Mouse (Mus musculus): ENCODE results near the gene Acbd3.

Gene Acbd3

DNA sequence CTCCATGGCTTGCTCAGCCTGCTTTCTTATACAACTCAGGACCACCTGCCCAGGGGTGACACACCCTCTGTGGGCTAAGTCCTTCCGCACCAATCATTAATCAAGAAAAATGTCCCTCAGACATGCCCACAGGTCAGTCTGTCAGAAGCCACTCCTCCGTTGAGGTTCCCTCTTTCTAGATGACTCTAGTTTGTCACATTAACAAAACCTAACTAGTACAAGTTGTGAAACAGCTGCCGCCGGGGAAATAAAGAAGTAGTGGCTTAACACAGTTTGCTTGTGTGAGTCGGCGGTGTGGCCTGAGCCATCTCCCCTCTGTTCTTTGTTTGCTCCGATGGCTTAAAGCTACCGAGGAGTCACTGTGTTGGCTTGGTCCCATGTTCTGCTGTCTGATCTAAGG lies 36.8 kb downstream of the Acbd3 start:
- no peak for DNase-seq

DNA sequence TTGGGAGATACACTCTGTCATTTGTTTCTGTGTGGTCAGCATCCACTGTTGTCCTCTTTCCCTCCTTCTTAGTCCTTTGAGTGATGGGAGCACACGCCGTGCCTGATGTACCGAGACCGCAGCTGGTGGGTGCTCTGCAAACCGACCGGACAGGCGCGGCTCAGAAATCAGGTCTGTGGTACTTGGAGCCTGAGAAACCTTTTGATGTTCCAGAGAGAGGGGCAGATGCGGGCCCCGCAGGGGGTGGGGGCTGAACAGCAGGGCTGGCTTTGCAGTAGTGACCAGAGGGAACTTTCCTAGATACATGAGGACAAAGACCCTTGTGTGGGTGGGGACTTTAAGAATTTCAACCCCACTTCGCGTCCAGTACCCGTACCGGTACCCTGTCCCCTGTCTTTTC lies 37.5 kb downstream of the Acbd3 start:
- DNase-seq, result peak; percentile 56

DNA sequence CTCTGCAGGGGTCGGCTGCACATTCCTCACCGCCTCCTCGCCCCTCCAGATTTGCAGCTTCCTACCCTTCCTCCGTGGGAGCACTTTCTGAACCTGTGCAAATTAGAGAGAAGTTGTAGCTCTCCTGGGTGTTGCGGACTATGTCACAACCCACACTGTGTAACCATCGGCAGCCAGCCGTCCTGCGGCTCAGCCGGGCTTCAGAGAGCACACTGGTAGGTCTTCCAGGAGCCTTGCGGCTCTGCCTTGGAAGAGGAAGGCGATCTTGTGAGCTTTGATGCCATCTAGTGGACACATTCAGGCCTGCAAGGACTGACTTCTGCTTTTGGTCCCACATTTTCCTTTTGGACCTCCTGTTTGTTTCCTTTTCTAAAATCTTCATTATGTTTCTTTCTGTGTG lies 38.0 kb downstream of the Acbd3 start:
- peak; percentile 85 for DNase-seq

DNA sequence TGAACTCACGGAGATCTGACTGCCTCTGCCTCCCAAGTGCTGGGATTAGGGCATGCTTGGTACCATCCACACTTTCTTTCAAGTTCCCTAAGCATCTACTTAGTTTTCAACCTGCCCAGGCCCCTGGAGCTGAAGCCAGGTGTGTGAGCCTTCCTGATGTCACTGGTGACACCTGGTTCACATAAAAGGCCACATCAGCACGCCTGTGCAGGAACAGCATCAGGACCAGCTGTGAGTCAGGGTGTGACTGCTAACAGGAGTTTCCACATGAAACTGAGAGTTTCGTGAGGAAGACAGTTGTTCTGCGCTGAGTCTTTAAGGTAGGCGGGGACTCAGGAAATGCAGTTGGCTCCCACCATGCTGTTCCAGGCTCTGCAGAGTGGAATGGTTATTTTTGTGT lies 39.5 kb downstream of the Acbd3 start:
- no peak for DNase-seq

DNA sequence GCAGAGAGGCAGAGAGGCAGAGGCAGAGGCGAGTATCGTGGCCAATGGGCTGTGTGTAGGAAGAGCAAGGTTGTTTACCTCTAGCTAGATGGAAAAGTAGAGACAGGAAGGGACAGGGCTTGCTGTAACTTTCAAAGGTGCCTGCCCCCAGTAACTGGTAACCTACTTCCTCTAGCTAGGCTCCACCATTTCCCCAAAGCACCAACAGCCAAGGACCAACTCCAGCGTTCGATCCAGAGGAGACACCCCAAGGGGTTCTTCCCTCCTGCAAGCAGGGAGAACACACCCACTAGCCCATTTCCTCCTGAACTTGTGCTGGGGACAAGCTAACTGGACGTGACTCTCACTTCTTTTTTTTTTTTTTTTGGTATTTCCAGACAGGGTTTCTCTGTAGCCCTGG lies 40.7 kb downstream of the Acbd3 start:
- no peak for DNase-seq

DNA sequence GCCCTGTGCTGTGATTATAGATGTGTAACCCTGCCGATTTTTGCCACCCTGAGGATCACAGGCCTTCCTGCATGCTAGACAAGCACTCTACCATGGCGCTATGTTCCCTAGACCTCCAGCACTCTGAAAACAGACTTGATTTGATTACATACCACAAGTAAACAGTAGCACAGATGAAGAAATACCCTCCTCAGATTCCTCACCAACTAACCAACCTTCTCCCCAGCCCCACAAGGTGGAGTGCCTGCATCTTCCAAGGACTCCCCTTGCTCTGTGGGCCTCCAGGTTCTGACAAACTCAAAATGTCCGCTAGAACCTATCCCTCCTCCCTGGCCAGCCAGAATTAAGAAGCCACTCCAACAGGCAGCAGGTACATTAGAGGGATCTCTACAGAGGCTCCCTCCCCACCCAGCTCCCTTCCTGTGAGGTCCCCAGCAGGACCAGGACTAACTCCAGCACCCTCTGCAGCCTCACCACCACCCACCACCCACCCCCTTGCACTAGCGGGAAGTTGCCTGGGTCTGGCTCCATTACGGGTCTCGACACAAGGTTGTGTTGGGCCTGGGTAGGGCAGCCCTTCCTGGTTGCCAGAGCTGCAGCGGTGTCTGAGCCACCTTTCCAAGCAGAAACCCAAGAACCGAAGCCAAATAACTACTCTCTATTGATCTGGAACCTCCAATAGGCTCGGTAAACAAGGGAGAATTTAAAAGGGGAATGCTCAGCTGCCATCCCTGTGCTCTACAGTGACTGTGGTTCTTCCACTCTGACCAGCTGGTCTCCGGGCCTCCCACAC lies 41.9 kb downstream of the Acbd3 start:
- DNase-seq, result no peak

DNA sequence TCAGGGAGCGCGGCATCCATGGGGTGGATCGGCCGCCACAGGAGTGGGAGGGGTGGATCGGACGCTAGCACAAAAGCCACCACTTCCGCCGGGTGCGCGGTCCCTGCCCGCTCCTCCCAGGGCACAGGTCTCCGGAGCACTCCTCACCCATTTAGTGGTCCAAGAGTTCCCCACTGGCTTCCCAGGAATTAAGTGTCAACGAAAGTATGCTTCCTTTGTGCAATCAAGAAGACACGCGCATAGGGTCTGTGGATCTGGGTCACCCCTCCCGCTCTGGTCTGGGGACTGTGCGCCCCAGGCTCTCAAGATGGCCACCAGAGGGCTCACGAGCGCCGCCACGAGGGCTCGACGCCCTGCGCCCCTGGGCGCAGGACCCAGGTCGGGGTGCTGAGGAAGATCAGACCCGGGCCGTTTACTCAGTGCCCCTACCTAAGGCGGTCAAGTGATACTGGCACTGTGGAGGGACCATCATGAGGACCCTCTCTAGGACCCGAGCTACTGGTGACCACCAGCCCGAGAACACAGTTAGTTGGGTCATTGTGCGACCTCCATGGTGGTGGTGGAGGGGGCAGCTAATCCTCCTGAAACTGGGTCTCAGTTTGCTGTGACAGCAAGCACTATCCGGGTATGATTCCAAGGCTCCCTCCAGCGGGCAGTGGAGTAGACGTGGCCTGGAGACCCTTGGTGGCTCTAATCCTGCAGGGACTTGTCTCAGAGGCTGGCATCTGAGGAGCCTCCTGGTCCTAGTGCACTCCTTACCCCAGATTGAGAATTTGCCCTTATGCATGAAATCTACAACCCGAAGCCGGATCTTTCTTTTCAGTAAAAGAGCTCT lies 42.7 kb downstream of the Acbd3 start:
- peak; percentile 89 for DNase-seq

DNA sequence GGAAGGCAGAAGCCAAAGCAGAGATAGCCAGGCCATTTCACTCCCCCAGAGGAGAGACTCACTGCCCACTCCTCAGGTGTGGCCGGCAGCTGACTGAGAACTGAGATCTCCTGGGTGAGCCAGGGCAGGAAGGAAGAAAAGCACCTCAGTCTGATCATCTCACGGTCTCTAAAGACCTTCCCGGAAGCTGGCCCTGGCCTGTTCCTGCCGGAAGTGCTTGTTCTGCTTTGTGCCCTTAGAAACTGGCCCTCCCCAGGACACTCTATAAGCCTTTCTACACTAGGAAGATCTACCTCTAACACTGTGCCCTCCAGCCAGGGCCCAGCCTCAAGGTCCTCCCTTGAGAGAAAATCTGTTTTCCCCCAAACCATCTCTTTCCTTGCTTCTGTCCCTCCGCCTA lies 45.5 kb downstream of the Acbd3 start:
- no peak for DNase-seq

DNA sequence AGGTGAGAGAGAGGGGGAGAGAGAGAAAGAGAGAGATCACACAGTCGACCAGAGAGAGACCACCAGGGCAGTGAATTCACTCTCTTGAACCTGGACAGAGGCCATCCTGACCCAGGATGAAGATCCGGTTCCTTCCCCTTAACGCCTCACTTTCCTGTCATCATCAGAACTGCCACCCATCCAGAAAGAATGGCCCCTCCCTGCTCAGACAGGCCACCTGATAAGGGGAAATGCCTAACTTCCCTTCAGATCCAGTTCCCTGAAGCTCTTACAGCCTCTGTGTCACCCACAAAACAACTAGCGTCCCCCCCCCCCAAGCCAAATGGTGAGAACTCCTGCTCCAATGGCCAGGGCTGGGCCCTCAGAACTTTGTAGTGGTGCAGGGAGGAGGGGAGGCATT lies 45.9 kb downstream of the Acbd3 start:
- no peak for DNase-seq

DNA sequence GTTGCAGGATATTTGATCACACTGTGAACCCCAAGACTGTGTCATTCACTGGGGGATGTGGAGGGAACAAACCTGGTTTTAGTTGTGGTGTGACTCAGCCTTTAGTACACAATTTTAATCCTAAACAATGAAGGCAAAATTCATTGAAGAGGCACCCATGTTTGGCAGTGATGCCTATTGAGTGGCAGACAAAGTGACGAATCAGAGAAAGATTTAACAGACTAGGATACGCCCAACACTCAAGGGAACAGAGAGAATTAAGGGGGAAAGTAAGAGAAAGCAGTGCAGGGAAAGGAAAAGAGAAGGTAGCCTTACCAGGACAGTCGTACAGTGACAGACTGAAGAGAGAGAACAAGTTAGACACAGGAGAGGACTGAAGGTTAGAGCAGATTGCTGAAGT lies 46.4 kb downstream of the Acbd3 start:
- DNase-seq, result no peak

DNA sequence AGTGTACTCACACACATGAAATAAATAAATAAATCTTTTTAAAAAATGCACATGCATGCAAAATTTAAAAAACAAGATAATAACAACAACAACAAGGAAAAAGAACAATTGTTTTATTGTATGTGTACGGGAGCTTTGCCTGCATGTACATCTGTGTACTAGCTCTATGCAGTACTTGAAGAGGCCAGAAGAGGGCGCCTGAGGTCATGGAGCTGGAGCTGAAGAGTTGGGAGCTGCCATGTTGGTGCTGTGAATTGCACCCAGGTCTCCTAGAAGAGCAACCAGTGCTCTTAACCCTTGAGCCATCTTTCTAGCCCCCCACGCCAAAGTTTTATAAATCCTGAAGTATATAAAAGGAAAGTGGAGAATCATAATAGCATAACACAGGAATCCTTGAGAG lies 48.8 kb downstream of the Acbd3 start:
- DNase-seq, result no peak

DNA sequence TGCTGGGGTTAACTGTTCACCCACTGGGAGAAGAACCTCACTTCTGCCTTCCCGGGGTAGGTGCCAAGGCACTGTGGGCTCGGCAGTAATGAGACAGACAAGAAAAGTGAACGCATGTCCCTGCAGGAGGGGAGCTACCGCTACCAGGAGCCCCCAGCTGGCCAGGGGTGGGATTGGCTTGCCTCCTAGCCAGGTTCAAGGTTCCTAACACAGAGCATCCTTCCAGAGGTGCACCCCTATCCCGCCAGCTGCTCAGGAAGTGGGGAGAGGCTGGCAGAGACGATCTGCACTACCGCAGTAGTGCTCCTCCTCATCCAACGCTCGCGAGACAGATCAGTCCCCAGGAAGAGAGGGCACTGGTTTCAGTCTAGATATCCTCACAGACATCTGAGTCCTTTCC lies 49.5 kb downstream of the Acbd3 start:
- peak; percentile 34 for DNase-seq

DNA sequence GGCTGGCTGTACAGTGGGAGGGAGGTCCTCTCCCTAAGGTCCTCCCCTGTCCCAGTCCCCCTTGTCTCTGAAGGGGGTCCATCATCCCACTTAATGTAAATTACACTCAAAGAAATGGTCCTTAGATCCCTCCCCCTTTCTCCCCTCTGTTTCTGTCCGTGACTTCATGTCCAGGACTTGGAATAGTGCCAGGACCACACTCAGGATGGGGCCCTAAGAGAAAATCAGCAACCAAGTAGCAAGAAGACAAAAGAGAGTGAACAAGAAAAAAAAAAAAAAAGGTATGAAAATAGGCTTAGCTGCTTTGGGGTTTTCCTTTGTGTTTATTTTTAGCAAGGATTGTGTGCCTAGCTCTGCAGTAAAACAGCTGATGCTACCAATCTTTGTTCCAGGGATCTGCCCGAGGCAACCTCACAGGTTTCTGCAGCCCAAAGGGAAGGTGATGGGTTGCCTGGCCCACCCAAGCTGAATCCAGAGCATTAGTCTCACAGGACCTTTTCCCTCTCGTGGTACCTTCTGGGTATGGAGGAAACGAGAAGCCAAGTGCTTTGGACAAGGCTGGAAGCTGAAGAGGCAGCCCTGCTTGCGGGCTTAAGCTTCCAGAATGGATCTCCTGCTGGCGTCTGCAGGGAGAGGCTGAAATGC lies 50.1 kb downstream of the Acbd3 start:
- no peak for DNase-seq

DNA sequence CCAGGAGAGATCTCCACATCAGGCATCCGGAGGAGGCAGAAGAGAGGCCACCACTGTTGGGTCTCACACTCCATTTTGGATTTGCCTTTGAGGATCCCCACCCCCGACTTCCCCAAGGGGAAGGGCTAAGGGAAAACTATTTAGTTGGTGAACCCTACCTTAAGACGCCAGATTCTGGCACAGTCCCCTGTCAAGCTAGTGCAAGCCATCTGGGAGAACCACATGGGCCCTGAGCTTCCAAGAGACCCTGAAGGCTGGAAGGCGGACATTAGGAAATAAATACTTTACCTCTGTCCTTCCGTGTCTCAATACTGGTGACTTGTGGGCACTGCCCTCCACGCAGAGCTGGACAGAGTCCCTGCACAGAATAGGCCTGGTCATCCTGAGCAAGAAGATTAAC lies 50.7 kb downstream of the Acbd3 start:
- DNase-seq, result peak; percentile 63

DNA sequence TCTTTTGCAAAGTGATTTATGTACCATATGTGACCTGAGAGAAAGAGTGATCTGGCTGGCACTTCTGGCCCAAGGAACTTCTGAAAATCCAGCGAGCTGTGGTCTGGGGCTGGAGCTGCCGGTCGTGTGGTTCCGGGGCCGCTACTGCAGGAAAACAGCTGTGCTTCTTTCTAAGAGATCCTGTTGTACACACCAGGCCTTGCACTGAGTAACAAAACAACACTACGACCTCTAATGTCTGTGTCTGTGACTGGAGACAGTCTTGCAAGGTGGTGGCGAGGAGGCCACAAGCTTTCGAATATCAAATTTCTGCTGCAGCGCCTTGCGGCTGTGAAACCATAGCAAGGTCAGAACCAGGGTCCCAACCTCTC lies 51.4 kb downstream of the Acbd3 start:
- DNase-seq, result no peak

DNA sequence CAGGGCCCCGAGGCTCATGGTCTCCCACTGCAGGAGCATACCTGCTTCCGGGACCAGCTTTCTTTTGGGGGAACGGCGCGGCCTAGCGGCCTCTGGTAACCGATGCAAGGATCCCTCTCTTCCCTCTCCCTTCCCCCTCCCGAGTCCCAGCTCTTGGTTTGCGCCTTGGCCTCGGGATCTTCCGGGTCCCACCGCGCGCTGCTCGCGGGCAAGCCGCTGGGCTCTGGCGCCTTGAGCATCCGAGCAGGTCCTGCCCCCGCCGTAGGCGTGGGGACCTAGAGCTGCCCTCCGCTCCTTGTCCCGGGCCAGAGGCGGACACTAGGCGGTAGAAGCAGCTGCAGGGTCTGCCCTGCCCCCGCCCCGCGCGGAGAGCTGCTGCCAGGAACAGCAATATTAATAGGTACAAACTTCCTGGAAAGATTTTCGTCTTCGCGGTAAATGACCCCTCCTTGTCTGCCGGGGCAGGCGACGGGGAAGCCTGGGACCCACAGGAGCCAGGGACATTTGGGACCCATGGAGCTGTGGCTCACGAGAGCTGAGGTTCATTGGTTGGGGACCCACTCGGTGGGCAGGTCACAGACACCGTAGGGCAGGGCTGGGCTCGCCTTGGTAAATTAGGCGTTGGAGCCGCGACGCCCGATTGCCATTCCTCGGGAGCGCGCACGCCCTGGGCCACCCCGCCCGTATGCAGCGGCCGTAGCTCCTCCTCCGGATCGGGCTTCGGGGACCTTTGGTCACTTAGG lies 52.0 kb downstream of the Acbd3 start:
- peak; percentile 93 for DNase-seq

DNA sequence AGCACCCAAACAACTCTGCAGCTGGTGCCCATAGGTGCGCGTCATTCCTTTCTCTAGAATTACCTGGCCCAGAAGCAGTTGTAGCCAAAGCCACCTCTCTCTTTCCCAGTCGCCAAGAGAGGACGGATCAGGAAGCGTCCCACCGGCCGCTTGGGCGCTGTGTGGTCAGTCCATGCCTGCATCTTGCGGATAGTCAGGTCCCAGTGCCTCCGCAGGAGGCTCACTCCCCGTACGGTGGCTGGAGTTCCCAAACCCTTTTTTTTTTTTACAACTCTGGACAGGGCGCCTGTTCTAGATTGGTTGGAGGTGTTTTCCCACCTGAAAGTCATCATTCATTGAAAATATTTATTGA lies 52.5 kb downstream of the Acbd3 start:
- DNase-seq, result no peak

DNA sequence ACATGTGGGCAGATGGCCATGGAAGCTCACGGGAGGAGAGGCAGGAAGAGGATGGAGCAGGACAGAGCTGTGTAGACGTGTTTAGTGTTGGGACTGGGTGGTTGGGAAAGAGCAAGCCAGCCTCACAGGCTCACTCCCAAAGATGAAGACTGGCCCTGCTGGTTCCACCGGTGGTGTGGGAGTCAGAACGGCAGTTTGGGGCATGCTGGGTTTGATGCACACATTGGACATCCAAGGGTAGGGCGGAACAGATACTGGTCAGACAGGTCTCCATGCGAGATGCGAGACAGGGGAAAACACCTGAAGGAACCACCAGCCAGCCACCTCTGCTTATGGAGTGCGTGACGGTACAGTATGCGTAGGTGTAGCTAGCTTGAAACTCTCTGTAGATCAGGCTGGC lies 53.1 kb downstream of the Acbd3 start:
- peak; percentile 49 for DNase-seq

DNA sequence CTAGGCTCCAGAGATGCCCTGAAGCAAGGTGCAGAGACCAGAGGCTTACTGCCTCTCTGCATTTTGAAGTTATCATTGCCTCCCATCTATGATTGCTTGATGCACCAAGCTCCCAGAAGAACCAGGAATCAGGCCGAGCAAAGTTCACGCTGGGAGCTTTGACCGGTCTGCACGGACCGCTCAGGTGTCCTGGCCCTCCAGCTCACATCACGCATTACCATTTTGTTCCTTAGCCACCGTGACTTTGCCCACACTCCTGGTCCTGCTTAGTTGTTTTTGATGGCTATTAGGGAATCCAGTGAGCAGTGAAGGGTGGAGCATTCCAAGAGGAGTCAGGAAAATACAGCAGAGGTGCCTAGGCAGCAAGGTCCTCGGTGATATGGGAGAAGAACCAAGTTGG lies 54.4 kb downstream of the Acbd3 start:
- DNase-seq, result no peak

DNA sequence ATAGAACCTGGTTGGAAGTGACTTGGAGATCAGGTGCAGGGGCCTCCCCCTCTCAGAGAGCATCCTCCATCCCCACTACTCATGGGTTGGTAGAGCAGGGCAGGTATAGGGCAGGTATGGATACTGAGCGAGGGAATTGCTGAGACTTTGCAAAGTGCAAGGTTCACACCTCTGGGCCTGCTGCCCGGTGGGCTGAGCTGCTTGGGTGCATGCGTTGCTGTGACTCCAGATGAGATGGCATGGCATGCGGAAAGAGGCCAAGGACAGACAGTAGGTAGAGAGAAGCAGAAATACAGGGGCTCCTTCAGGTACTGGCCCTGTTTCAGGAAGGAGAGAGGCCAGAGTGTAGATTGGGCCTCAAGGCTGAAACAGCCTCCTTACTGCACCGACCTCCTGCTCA lies 55.4 kb downstream of the Acbd3 start:
- DNase-seq, result no peak

DNA sequence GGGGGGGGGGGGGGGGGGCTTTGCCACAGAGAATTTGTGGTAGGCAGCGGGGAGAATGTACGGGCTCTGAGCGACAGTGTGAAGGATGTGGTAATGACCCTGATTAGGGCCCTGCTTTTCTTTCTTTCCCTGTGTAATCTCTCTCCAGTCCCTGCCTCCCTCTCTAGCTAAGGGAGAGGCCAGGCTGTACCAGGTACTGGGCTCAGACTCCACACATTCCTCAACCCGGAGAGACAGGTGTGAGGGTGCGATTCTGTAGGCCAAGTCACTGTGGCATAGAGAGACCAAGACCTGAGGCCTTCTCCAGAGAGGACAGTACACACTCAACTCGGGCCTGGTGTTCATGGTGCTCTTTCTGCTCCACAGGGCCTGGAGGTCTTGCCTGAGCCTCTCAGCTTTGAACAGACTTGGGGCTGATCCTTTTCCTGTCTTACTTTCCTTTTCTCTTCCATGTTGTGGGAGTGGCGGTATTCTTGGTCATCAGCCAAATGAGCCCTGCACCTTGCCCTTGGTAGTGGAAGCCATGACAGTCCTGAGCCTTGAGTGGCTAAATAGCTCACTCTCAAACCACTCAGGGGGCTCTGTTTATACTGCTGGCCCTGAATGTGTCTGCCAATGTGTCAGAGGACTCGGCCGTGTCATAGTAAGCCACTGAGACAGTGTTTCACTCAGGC lies 57.2 kb downstream of the Acbd3 start:
- DNase-seq, result no peak

DNA sequence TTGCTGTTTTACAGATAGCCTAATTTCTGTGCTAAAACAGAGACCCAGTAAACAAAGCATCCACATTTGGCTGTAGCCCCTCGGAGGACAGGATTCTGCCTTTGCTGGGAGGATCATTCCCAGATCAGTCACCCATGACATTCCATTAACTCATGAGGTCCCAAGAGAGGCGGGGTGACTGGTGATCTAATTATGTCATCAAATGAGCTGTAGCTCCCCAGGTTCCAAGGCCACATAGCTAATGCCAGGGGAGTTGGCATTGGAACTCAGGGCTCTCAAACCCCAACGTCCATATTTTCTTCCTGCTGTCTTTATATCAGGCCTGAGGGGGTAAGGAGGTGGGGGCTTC lies 57.7 kb downstream of the Acbd3 start:
- DNase-seq, result no peak
